Mouse (Mus musculus): Measurements from ENCODE around the gene Cdan1. TPM values are rescaled to one million over a fixed set of nuclear protein-coding genes. Genes with fewer than 3 reads are reported as not detected.

The Cdan1 gene
- polyA plus RNA-seq, 1 experiment from 2014 or later = 7.0 TPM

GRCm38 (mm10) chr2:120850424-120851082 lies 625 bp upstream of the Cdan1 start, which contains the start of gene Ttbk2:
TSS of gene Ttbk2 (minus strand) at chr2:120850604.
- Histone ChIP-seq H3K9ac (peak within 1 kb of the TSS; percentile 89), H3K4me1 (peaks cover 17% of the 10 kb centered on the region), H3K27me3 (replicated peaks) (no peaks in the 10 kb centered on the region), H3K27ac (peak within 1 kb of the TSS; percentile 92), H3K4me3 (peak within 1 kb of the TSS; percentile 88), H3K4me2 (peak within 1 kb of the TSS; percentile 63), H3K36me3 (replicated peaks) (no peaks in the 10 kb centered on the region), H3K9me3 (no peaks in the 10 kb centered on the region)
- ATAC-seq (replicated peaks) = peak; percentile 100
- 1% methylated on average over 39 of the region's 39 CpGs for WGBS

- Histone ChIP-seq H3K4me3 (no peak overlapping the region), H3K27ac (no peak overlapping the region), H3K4me1 (peaks cover 11% of the 10 kb centered on the region), H3K36me3 (replicated peaks) (no peaks in the 10 kb centered on the region), H3K4me2 (no peak overlapping the region), H3K27me3 (replicated peaks) (no peaks in the 10 kb centered on the region), H3K9ac (no peak overlapping the region), H3K9me3 (no peaks in the 10 kb centered on the region)
- 97% methylated on average over 1 of the region's 1 CpGs for WGBS
- ATAC-seq (replicated peaks) = no peak
These were observed 4.6 kb downstream of the Cdan1 start for GRCm38 (mm10) chr2:120845280-120845679.

GRCm38 (mm10) chr2:120843990-120844389 lies 5.9 kb downstream of the Cdan1 start:
- H3K9me3 ChIP-seq = no peaks in the 10 kb centered on the region
- no peak overlapping the region for H3K4me2 ChIP-seq
- H3K4me3 ChIP-seq = no peak overlapping the region
- H3K27me3 ChIP-seq (replicated peaks) = no peaks in the 10 kb centered on the region
- no peak overlapping the region for H3K27ac ChIP-seq
- H3K36me3 ChIP-seq (replicated peaks) = no peaks in the 10 kb centered on the region
- peaks cover 8% of the 10 kb centered on the region for H3K4me1 ChIP-seq
- no peak overlapping the region for H3K9ac ChIP-seq
- no peak for ATAC-seq (replicated peaks)
- WGBS = 89% methylated on average over 4 of the region's 4 CpGs

GRCm38 (mm10) chr2:120841211-120841610 lies 8.7 kb downstream of the Cdan1 start:
- Histone ChIP-seq H3K4me1 (no peaks in the 10 kb centered on the region; the same call in 1 of the 2 replicates), H3K9me3 (no peaks in the 10 kb centered on the region), H3K9ac (no peak overlapping the region), H3K4me3 (no peak overlapping the region), H3K27ac (no peak overlapping the region), H3K4me2 (no peak overlapping the region), H3K36me3 (replicated peaks) (no peaks in the 10 kb centered on the region), H3K27me3 (replicated peaks) (no peaks in the 10 kb centered on the region)
- WGBS = 73% methylated on average over 1 of the region's 1 CpGs
- ATAC-seq (replicated peaks) = no peak

- Histone ChIP-seq H3K9ac (no peak overlapping the region), H3K9me3 (no peaks in the 10 kb centered on the region), H3K4me2 (no peak overlapping the region), H3K27ac (no peak overlapping the region), H3K4me3 (no peak overlapping the region), H3K36me3 (replicated peaks) (no peaks in the 10 kb centered on the region), H3K4me1 (no peaks in the 10 kb centered on the region; the same call in 1 of the 2 replicates), H3K27me3 (replicated peaks) (no peaks in the 10 kb centered on the region)
- ATAC-seq (replicated peaks) = no peak
- 91% methylated on average over 4 of the region's 4 CpGs for whole genome bisulfite sequencing
These were observed 14.8 kb downstream of the Cdan1 start for GRCm38 (mm10) chr2:120835167-120835566.

- Histone ChIP-seq H3K9ac (no peak overlapping the region), H3K4me3 (no peak overlapping the region), H3K27me3 (replicated peaks) (no peaks in the 10 kb centered on the region), H3K9me3 (no peaks in the 10 kb centered on the region), H3K27ac (no peak overlapping the region), H3K36me3 (replicated peaks) (0 out of 2 replicates have a peak, but pooled peaks cover 4% of the 10 kb centered on the region), H3K4me2 (no peak overlapping the region), H3K4me1 (no peaks in the 10 kb centered on the region)
- ATAC-seq (replicated peaks) = no peak
- 51% methylated on average over 1 of the region's 1 CpGs for WGBS
These were observed 22.8 kb downstream of the Cdan1 start for GRCm38 (mm10) chr2:120826936-120827638.

- no peaks in the 10 kb centered on the region for H3K4me1 ChIP-seq
- H3K9ac ChIP-seq = no peak overlapping the region
- 0 out of 2 replicates have a peak, but pooled peaks cover 15% of the 10 kb centered on the region for H3K36me3 ChIP-seq (replicated peaks)
- no peak overlapping the region for H3K27ac ChIP-seq
- no peak overlapping the region for H3K4me2 ChIP-seq
- H3K27me3 ChIP-seq (replicated peaks) = no peaks in the 10 kb centered on the region
- 98% methylated on average over 2 of the region's 2 CpGs for WGBS
- no peak for ATAC-seq (replicated peaks)
- no peaks in the 10 kb centered on the region for H3K9me3 ChIP-seq
- H3K4me3 ChIP-seq = no peak overlapping the region
These were observed 79.5 kb downstream of the Cdan1 start for GRCm38 (mm10) chr2:120770265-120770935.

GRCm38 (mm10) chr2:120761922-120762321 lies 88.0 kb downstream of the Cdan1 start:
- ATAC-seq (replicated peaks) = no peak
- Histone ChIP-seq H3K36me3 (replicated peaks) (peaks cover 22% of the 10 kb centered on the region), H3K4me2 (no peak overlapping the region), H3K27me3 (replicated peaks) (no peaks in the 10 kb centered on the region), H3K9ac (no peak overlapping the region), H3K9me3 (no peaks in the 10 kb centered on the region), H3K27ac (no peak overlapping the region), H3K4me3 (no peak overlapping the region), H3K4me1 (no peaks in the 10 kb centered on the region)

GRCm38 (mm10) chr2:120748041-120748440 lies 101.9 kb downstream of the Cdan1 start:
- peaks cover 36% of the 10 kb centered on the region for H3K36me3 ChIP-seq (replicated peaks)
- no peak for ATAC-seq (replicated peaks)
- no peaks in the 10 kb centered on the region for H3K4me1 ChIP-seq
- H3K27me3 ChIP-seq (replicated peaks) = no peaks in the 10 kb centered on the region
- no peak overlapping the region for H3K27ac ChIP-seq
- 96% methylated on average over 2 of the region's 2 CpGs for WGBS
- H3K4me2 ChIP-seq = no peak overlapping the region
- H3K9ac ChIP-seq = no peak overlapping the region
- no peak overlapping the region for H3K4me3 ChIP-seq
- no peaks in the 10 kb centered on the region for H3K9me3 ChIP-seq

GRCm38 (mm10) chr2:120745496-120745895 lies 104.4 kb downstream of the Cdan1 start:
- no peaks in the 10 kb centered on the region for H3K4me1 ChIP-seq
- peaks cover 32% of the 10 kb centered on the region for H3K36me3 ChIP-seq (replicated peaks)
- no peak overlapping the region for H3K9ac ChIP-seq
- H3K4me2 ChIP-seq = no peak overlapping the region
- H3K27me3 ChIP-seq (replicated peaks) = no peaks in the 10 kb centered on the region
- ATAC-seq (replicated peaks) = no peak
- H3K27ac ChIP-seq = no peak overlapping the region
- H3K4me3 ChIP-seq = no peak overlapping the region
- no peaks in the 10 kb centered on the region for H3K9me3 ChIP-seq
- 95% methylated on average over 1 of the region's 1 CpGs for WGBS

- 31% methylated on average over 7 of the region's 7 CpGs for WGBS
- Histone ChIP-seq H3K36me3 (replicated peaks) (peaks cover 6% of the 10 kb centered on the region; the same call in 1 of the 2 replicates), H3K4me3 (peak overlapping the region; percentile 90), H3K4me2 (peak overlapping the region; percentile 79), H3K27ac (peak overlapping the region; percentile 95), H3K9ac (peak overlapping the region; percentile 91; the same call in 1 of the 2 replicates), H3K4me1 (peaks cover 32% of the 10 kb centered on the region), H3K27me3 (replicated peaks) (no peaks in the 10 kb centered on the region), H3K9me3 (no peaks in the 10 kb centered on the region)
- ATAC-seq (replicated peaks) = peak; percentile 25; the same call in 1 of the 2 replicates
These were observed 117.9 kb downstream of the Cdan1 start for GRCm38 (mm10) chr2:120731877-120732530.

Measured in midbrain, embryonic 15.5 days (tissue).